ENCODE assay signal across 16 mouse cellular contexts in genomic region chr1:37473251-37473650, GRCm38 (mm10). TPM values are rescaled to one million over a fixed set of nuclear protein-coding genes. Genes with fewer than 3 reads are reported as not detected.
DNase-seq lines count a peak whose midpoint lies in the region; ATAC-seq and TF ChIP-seq lines count a peak whose summit lies in the region.
"Had no signal": no experiment of that assay in that cellular context is flagged by ENCODE, and none has a peak within 500 bp of the region (broad histone marks: within the 10 kb centered on the region; RNA-seq: fewer than 3 reads in every experiment).

No protein-coding gene starts in this region.

- H3K9ac ChIP-seq in midbrain, embryonic 16.5 days (ENCODE audit: low read depth, low read length), result no peak overlapping the region
- no peak overlapping the region for H3K9ac ChIP-seq in forebrain, postnatal 0 days
- H3K9ac ChIP-seq: embryonic facial prominence, embryonic 13.5 days; liver, embryonic 12.5 days had no signal

- H3K4me1 ChIP-seq in megakaryocyte, embryonic 14.5 days, result peaks cover 60% of the 10 kb centered on the region
- no peaks in the 10 kb centered on the region for H3K4me1 ChIP-seq in midbrain, embryonic 16.5 days (ENCODE audit: control insufficient read depth, insufficient read depth, low read length)
- no peaks in the 10 kb centered on the region for H3K4me1 ChIP-seq in forebrain, postnatal 0 days (ENCODE audit: insufficient read depth)

- ATAC-seq in megakaryocyte, adult 5-6 weeks (ENCODE audit: poor library complexity, severe bottlenecking), result no peak
- peak; percentile 59 for ATAC-seq in activated CD4-positive, CD25-positive, alpha-beta regulatory T cell, adult 4 months
- no peak for ATAC-seq in midbrain, embryonic 16.5 days
- no peak for ATAC-seq in forebrain, postnatal 0 days
- ATAC-seq: hindbrain, postnatal 0 days; liver, embryonic 12.5 days had no signal

- H3K27ac ChIP-seq in midbrain, embryonic 16.5 days (ENCODE audit: low read length), result no peak overlapping the region
- no peak overlapping the region for H3K27ac ChIP-seq in forebrain, postnatal 0 days (ENCODE audit: low read depth, low read length)
- H3K27ac ChIP-seq: embryonic facial prominence, embryonic 13.5 days; hindbrain, postnatal 0 days; liver, embryonic 12.5 days had no signal

- DNase-seq in thymus, adult 18-20 months, result peak; percentile 50 to 72
- DNase-seq in forebrain, postnatal 0 days, result no peak
- DNase-seq in left cerebral cortex, postnatal 25 days (ENCODE audit: low spot score in 2 of 2), result no peak
- DNase-seq: cerebellum, adult 8-10 months; gastrocnemius, postnatal 36 days; heart, postnatal 36 days; spleen, adult 18-20 months had no signal

- intact Hi-C loops in left cerebral cortex, postnatal 25 days (cut with DNase I), result loop anchor here (5.0 kb wide), 1 partner anchor 164 kb away; no protein-coding TSS in a partner anchor

- TF ChIP-seq CTCF in forebrain, postnatal 0 days (IDR thresholded peaks at IDR 0.05; ENCODE audit: low read depth), result no peak

- H3K9me3 ChIP-seq in megakaryocyte, embryonic 14.5 days, result peaks cover 3% of the 10 kb centered on the region
- no peaks in the 10 kb centered on the region for H3K9me3 ChIP-seq in midbrain, embryonic 16.5 days (replicated peaks; ENCODE audit: control insufficient read depth, low read length, poor library complexity, severe bottlenecking)
- H3K9me3 ChIP-seq in forebrain, postnatal 0 days (ENCODE audit: low read length), result no peaks in the 10 kb centered on the region
- H3K9me3 ChIP-seq: liver, embryonic 12.5 days had no signal

- H3K4me2 ChIP-seq in midbrain, embryonic 16.5 days (ENCODE audit: low read length), result no peak overlapping the region
- H3K4me2 ChIP-seq in forebrain, postnatal 0 days (ENCODE audit: low read depth), result no peak overlapping the region
- H3K4me2 ChIP-seq: embryonic facial prominence, embryonic 13.5 days; heart, embryonic 11.5 days; liver, embryonic 12.5 days; midbrain, embryonic 11.5 days had no signal

- WGBS in midbrain, embryonic 16.5 days, result 90% methylated on average over 10 of the region's 10 CpGs
- WGBS in forebrain, postnatal 0 days, result 85% methylated on average over 10 of the region's 10 CpGs

- H3K36me3 ChIP-seq in megakaryocyte, embryonic 14.5 days (replicated peaks; ENCODE audit: low read length), result peaks cover 9% of the 10 kb centered on the region
- no peaks in the 10 kb centered on the region for H3K36me3 ChIP-seq in midbrain, embryonic 16.5 days (ENCODE audit: control insufficient read depth, insufficient read depth, low read length)
- H3K36me3 ChIP-seq in forebrain, postnatal 0 days (ENCODE audit: insufficient read depth), result no peaks in the 10 kb centered on the region
- H3K36me3 ChIP-seq: liver, embryonic 12.5 days had no signal

- H3K27me3 ChIP-seq in megakaryocyte, embryonic 14.5 days (replicated peaks), result peaks cover 3% of the 10 kb centered on the region
- no peaks in the 10 kb centered on the region for H3K27me3 ChIP-seq in midbrain, embryonic 16.5 days (ENCODE audit: control insufficient read depth, insufficient read depth, low read depth, low read length)
- H3K27me3 ChIP-seq in forebrain, postnatal 0 days (ENCODE audit: insufficient read depth, low read length), result no peaks in the 10 kb centered on the region
- H3K27me3 ChIP-seq: embryonic facial prominence, embryonic 13.5 days; liver, embryonic 12.5 days had no signal

- H3K4me3 ChIP-seq in megakaryocyte, embryonic 14.5 days (replicated peaks), result peak overlapping the region; percentile 48
- H3K4me3 ChIP-seq in midbrain, embryonic 16.5 days (ENCODE audit: low read depth, low read length), result no peak overlapping the region
- no peak overlapping the region for H3K4me3 ChIP-seq in forebrain, postnatal 0 days (ENCODE audit: low read depth, low read length)
- H3K4me3 ChIP-seq: embryonic facial prominence, embryonic 13.5 days; liver, embryonic 12.5 days had no signal

RNA-seq across cellular contexts. Expression of gene Unc50, which starts 43.3 kb away (rescaled TPM):
- 32.9 and 52.3 TPM in 2 replicates for polyA plus RNA-seq in megakaryocyte, embryonic 14.5 days (2012; ENCODE audit: insufficient read depth, low replicate concordance)
- 84.0 and 91.7 TPM in 2 replicates for total RNA-seq in megakaryocyte, adult 5-6 weeks (2015)
- total RNA-seq in megakaryocyte, adult 5-6 weeks (2017), result 40.2 and 48.4 TPM in 2 replicates
- 10 to 100 TPM; 50.7 to 63.2 TPM for polyA plus RNA-seq in activated CD4-positive, CD25-positive, alpha-beta regulatory T cell, adult 4 months (2017; shearing (Covaris generic))
- 119 and 132 TPM in 2 replicates for polyA plus RNA-seq in midbrain, embryonic 16.5 days (2015; fragmentation: Nextera tagmentation; extraction: Ambion mirVana)
- total RNA-seq in forebrain, postnatal 0 days (2014; rRNA removed), result 78.3 and 88.8 TPM in 2 replicates
- 125 and 139 TPM in 2 replicates for polyA plus RNA-seq in forebrain, postnatal 0 days (2015; fragmentation: Nextera tagmentation; extraction: Ambion mirVana)
- 10 to 100 TPM; 57.3 to 63.6 TPM for total RNA-seq in left cerebral cortex, postnatal 25 days (2021)

RNA-seq across cellular contexts. Expression of gene Coa5, which starts 43.3 kb away (rescaled TPM):
- 4.8 and 12.9 TPM in 2 replicates for polyA plus RNA-seq in megakaryocyte, embryonic 14.5 days (2012; ENCODE audit: insufficient read depth, low replicate concordance)
- 56.4 and 65.4 TPM in 2 replicates for total RNA-seq in megakaryocyte, adult 5-6 weeks (2015)
- 50.8 and 54.5 TPM in 2 replicates for total RNA-seq in megakaryocyte, adult 5-6 weeks (2017)
- 10 to 100 TPM; 64.8 to 68.5 TPM for polyA plus RNA-seq in activated CD4-positive, CD25-positive, alpha-beta regulatory T cell, adult 4 months (2017; shearing (Covaris generic))
- 60.9 and 62.5 TPM in 2 replicates for polyA plus RNA-seq in midbrain, embryonic 16.5 days (2015; fragmentation: Nextera tagmentation; extraction: Ambion mirVana)
- 36.2 and 45.3 TPM in 2 replicates for total RNA-seq in forebrain, postnatal 0 days (2014; rRNA removed)
- 28.5 and 37.1 TPM in 2 replicates for polyA plus RNA-seq in forebrain, postnatal 0 days (2015; fragmentation: Nextera tagmentation; extraction: Ambion mirVana)
- 10 to 100 TPM; 58.0 to 62.3 TPM for total RNA-seq in left cerebral cortex, postnatal 25 days (2021)

Comparison
In these comparisons a context has a peak if more than half of its experiments do, and no peak if none do; other contexts are left out.
1. DNase-seq: peak in thymus, adult 18-20 months (2 of 2); none in forebrain, postnatal 0 days (single experiment) and left cerebral cortex, postnatal 25 days (0 of 2).